In genomic region chr1:61309563-61309962, GRCm38 (mm10) we compare ENCODE assay signal across 18 mouse cellular contexts.
DNase-seq lines count a peak whose midpoint lies in the region; ATAC-seq and TF ChIP-seq lines count a peak whose summit lies in the region.
"Had no signal": no experiment of that assay in that cellular context is flagged by ENCODE, and none has a peak within 500 bp of the region (broad histone marks: within the 10 kb centered on the region; RNA-seq: fewer than 3 reads in every experiment).

No protein-coding gene starts in this region.

- intact Hi-C loops in heart, adult 2 months (cut with DNase I), result no loop called here
- intact Hi-C loops in heart, postnatal 25 days (cut with DNase I), result loop anchor here (10.0 kb wide), 1 partner anchor 1655 kb away; no protein-coding TSS in a partner anchor

- no peak for TF ChIP-seq CTCF in heart, adult 2 months (IDR thresholded peaks at IDR 0.05)
- TF ChIP-seq CTCF in kidney, adult 2 months (conservative IDR thresholded peaks at IDR 0.05; ENCODE audit: insufficient read depth, insufficient read length, low read depth, low read length), result no peak
- no peak for TF ChIP-seq CTCF in layer of hippocampus, adult 2 months (conservative IDR thresholded peaks at IDR 0.05)

- H3K27me3 ChIP-seq in heart, adult 2 months (ENCODE audit: control insufficient read depth, insufficient read depth, low read length), result no peaks in the 10 kb centered on the region
- no peaks in the 10 kb centered on the region for H3K27me3 ChIP-seq in heart, embryonic 10.5 days (ENCODE audit: insufficient read depth, poor library complexity, severe bottlenecking)
- H3K27me3 ChIP-seq in kidney, adult 2 months (replicated peaks; ENCODE audit: control insufficient read depth, insufficient read depth, low read length), result no peaks in the 10 kb centered on the region; the same call in 1 of the 2 replicates
- H3K27me3 ChIP-seq in kidney, embryonic 15.5 days, result no peaks in the 10 kb centered on the region
- H3K27me3 ChIP-seq: heart, embryonic 13.5 days had no signal

- peak; percentile 43 to 48 for DNase-seq in heart, adult 2 months
- no peak for DNase-seq in heart, embryonic 10.5 days (ENCODE audit: low spot score)
- DNase-seq in kidney, adult 2 months, result peak; percentile 44
- peak; percentile 36 for DNase-seq in heart, postnatal 25 days (ENCODE audit: low spot score)
- peak; percentile 47 for DNase-seq in kidney, postnatal 14 days
- DNase-seq in layer of hippocampus, adult 2 months (ENCODE audit: low spot score in 2 of 2), result no peak
- no peak for DNase-seq in layer of hippocampus, adult 8-10 months (ENCODE audit: low spot score in 2 of 2)
- DNase-seq: cerebellum, adult 2 months; lung, adult 18-20 months; lung, postnatal 36 days; right cerebral cortex, postnatal 25 days; thymus, postnatal 4 days had no signal

- H3K9me3 ChIP-seq in heart, embryonic 10.5 days, result no peaks in the 10 kb centered on the region
- no peaks in the 10 kb centered on the region for H3K9me3 ChIP-seq in kidney, embryonic 15.5 days (replicated peaks)
- H3K9me3 ChIP-seq: embryonic facial prominence, embryonic 13.5 days; heart, embryonic 13.5 days; limb, embryonic 15.5 days; midbrain, embryonic 12.5 days had no signal

- no peak overlapping the region for H3K9ac ChIP-seq in heart, adult 2 months (ENCODE audit: low read depth, low read length)
- H3K9ac ChIP-seq in kidney, embryonic 15.5 days, result no peak overlapping the region
- H3K9ac ChIP-seq: embryonic facial prominence, embryonic 13.5 days; heart, embryonic 13.5 days; limb, embryonic 15.5 days; midbrain, embryonic 12.5 days had no signal

- H3K4me3 ChIP-seq in heart, adult 2 months, result no peak overlapping the region
- no peak overlapping the region for H3K4me3 ChIP-seq in heart, embryonic 10.5 days
- no peak overlapping the region for H3K4me3 ChIP-seq in kidney, adult 2 months (ENCODE audit: insufficient read depth, low read depth, low read length)
- no peak overlapping the region for H3K4me3 ChIP-seq in kidney, embryonic 15.5 days (replicated peaks)
- no peak overlapping the region for H3K4me3 ChIP-seq in layer of hippocampus, adult 2 months
- H3K4me3 ChIP-seq: embryonic facial prominence, embryonic 13.5 days; heart, embryonic 13.5 days; limb, embryonic 15.5 days; midbrain, embryonic 12.5 days had no signal

- no peak overlapping the region for H3K4me2 ChIP-seq in kidney, embryonic 15.5 days
- H3K4me2 ChIP-seq: embryonic facial prominence, embryonic 13.5 days; heart, embryonic 13.5 days; limb, embryonic 15.5 days; midbrain, embryonic 12.5 days had no signal

- H3K79me2 ChIP-seq in heart, adult 2 months (replicated peaks; ENCODE audit: control insufficient read depth, insufficient read depth, low read length), result no peaks in the 10 kb centered on the region

- H3K27ac ChIP-seq in heart, adult 2 months, result peak overlapping the region; percentile 22
- no peak overlapping the region for H3K27ac ChIP-seq in heart, embryonic 10.5 days
- H3K27ac ChIP-seq in kidney, adult 2 months (ENCODE audit: insufficient read depth, low read depth, low read length), result no peak overlapping the region
- no peak overlapping the region for H3K27ac ChIP-seq in kidney, embryonic 15.5 days
- no peak overlapping the region; the same call in 1 of the 2 replicates for H3K27ac ChIP-seq in layer of hippocampus, adult 2 months
- H3K27ac ChIP-seq: embryonic facial prominence, embryonic 13.5 days; heart, embryonic 13.5 days; limb, embryonic 15.5 days; midbrain, embryonic 12.5 days had no signal

- 0 out of 2 replicates have a peak, but pooled peaks have one; percentile 23 for TF ChIP-seq POLR2A in heart, adult 2 months (IDR thresholded peaks at IDR 0.05; ENCODE audit: insufficient read depth, low read depth, low read length)
- TF ChIP-seq POLR2A in kidney, adult 2 months (IDR thresholded peaks at IDR 0.05; ENCODE audit: low read depth, low read length), result no peak

- peak; percentile 97 for TF ChIP-seq EP300 in heart, adult 2 months (IDR thresholded peaks at IDR 0.05; ENCODE audit: insufficient read depth, low read depth, low read length)

- H3K4me1 ChIP-seq in heart, adult 2 months (ENCODE audit: control insufficient read depth, insufficient read depth, low read length), result peaks cover 10% of the 10 kb centered on the region
- peaks cover 8% of the 10 kb centered on the region; the same call in 1 of the 2 replicates for H3K4me1 ChIP-seq in heart, embryonic 10.5 days
- H3K4me1 ChIP-seq in kidney, adult 2 months (ENCODE audit: control insufficient read depth, insufficient read depth, low read length), result no peaks in the 10 kb centered on the region
- H3K4me1 ChIP-seq in kidney, embryonic 15.5 days, result peaks cover 9% of the 10 kb centered on the region
- H3K4me1 ChIP-seq: limb, embryonic 15.5 days had no signal

- peaks cover 4% of the 10 kb centered on the region for H3K36me3 ChIP-seq in heart, adult 2 months (ENCODE audit: control insufficient read depth, insufficient read depth, low read length)
- no peaks in the 10 kb centered on the region for H3K36me3 ChIP-seq in heart, embryonic 10.5 days
- H3K36me3 ChIP-seq in kidney, adult 2 months (ENCODE audit: control insufficient read depth, insufficient read depth, low read length), result no peaks in the 10 kb centered on the region
- no peaks in the 10 kb centered on the region for H3K36me3 ChIP-seq in kidney, embryonic 15.5 days
- H3K36me3 ChIP-seq: embryonic facial prominence, embryonic 13.5 days; heart, embryonic 13.5 days; limb, embryonic 15.5 days; midbrain, embryonic 12.5 days had no signal

- ATAC-seq in kidney, embryonic 15.5 days (replicated peaks; ENCODE audit: low FRiP score), result no peak
- ATAC-seq: CD4-positive, CD25-positive, alpha-beta regulatory T cell, adult 4 months had no signal

- 44% methylated on average over 1 of the region's 1 CpGs for WGBS in heart, adult 2 months
- 67% methylated on average over 1 of the region's 1 CpGs for WGBS in heart, embryonic 10.5 days
- WGBS in kidney, adult 2 months, result 74% methylated on average over 1 of the region's 1 CpGs
- 77% methylated on average over 1 of the region's 1 CpGs for WGBS in kidney, embryonic 15.5 days

Comparison
In these comparisons a context has a peak if more than half of its experiments do, and no peak if none do; other contexts are left out.
1. DNase-seq: peak in heart, adult 2 months (2 of 2), kidney, adult 2 months (single experiment), heart, postnatal 25 days (single experiment) and kidney, postnatal 14 days (single experiment); none in heart, embryonic 10.5 days (single experiment), layer of hippocampus, adult 2 months (0 of 2) and layer of hippocampus, adult 8-10 months (0 of 2).